Mouse (Mus musculus) pancreas, adult 10 weeks (tissue): ENCODE data around the gene Gm8113. TPM values are rescaled to one million over a fixed set of nuclear protein-coding genes. Genes with fewer than 3 reads are reported as not detected.

Source experiments
- polyA plus RNA-seq: library from polyadenylated mRNA; stranded (reverse); fragments of 350-450 nt; fragmentation: Illumina TruSeq; extraction: RNeasy Lipid Tissue Mini Kit (QIAGEN cat#74804); gene quantifications from one replicate; pipeline ENCODE4 v1.2.3, GENCODE M21; 2015; ENCODE audit warnings: low read depth, low replicate concordance; ENCODE audit not compliant: insufficient read depth

Gm8113 gene
- polyA plus RNA-seq, result 1.2 TPM

GRCm38 (mm10) chr14:43924688-43925403 lies at the start of gene Gm8113:
Gm8113 (plus strand) TSS chr14:43925390.

GRCm38 (mm10) chr14:43875417-43875816 lies 49.8 kb upstream of the Gm8113 start, which contains the start of gene Ear1:
Ear1 (minus strand) TSS chr14:43875517.

GRCm38 (mm10) chr14:43923459-43923858 lies 1.7 kb upstream of the Gm8113 start, which contains the start of gene Ear10:
Ear10 (minus strand) TSS chr14:43923559.

GRCm38 (mm10) chr14:43956769-43957168 lies 31.6 kb downstream of the Gm8113 start, which contains the start of gene Ang5:
Ang5 (plus strand) TSS chr14:43957069.

Other genes starting within 250 kb of the Gm8113 start
- gene Gm8165, start 248.2 kb upstream of the Gm8113 start, polyA plus RNA-seq, result not detected
- gene Gm7324, start 227.6 kb upstream of the Gm8113 start, polyA plus RNA-seq, result not detected
- not detected for gene Gm16506, start 197.9 kb upstream of the Gm8113 start, polyA plus RNA-seq
- not detected for gene Gm6526, start 177.5 kb upstream of the Gm8113 start, polyA plus RNA-seq
- not detected for gene Gm8180, start 140.6 kb upstream of the Gm8113 start, polyA plus RNA-seq
- gene Ear1, start 49.9 kb upstream of the Gm8113 start, polyA plus RNA-seq, result not detected
- not detected for gene Ear10, start 1.8 kb upstream of the Gm8113 start, polyA plus RNA-seq
- not detected for gene Ang5, start 31.7 kb downstream of the Gm8113 start, polyA plus RNA-seq
- not detected for gene Ang6, start 76.9 kb downstream of the Gm8113 start, polyA plus RNA-seq
- 4.0 TPM for gene Ear2, start 177.3 kb downstream of the Gm8113 start, polyA plus RNA-seq
- not detected for gene Gm3327, start 198.5 kb downstream of the Gm8113 start, polyA plus RNA-seq